Mouse (Mus musculus) T-helper 2 cell (primary cell): ENCODE measurements around the gene 5730507C01Rik.

Experiments
- in situ Hi-C: fragments of 300-600 bp; cut with MboI, MseI; formaldehyde crosslinking; loops from one replicate; pipeline ENCODE4 v1.15.1; 2025; ENCODE audit warnings: high pct_unique_total_duplicates

The 5730507C01Rik gene

GRCm38 (mm10) chr12:18514171-18514570, at the start of gene 5730507C01Rik:
Gene 5730507C01Rik, plus strand, starts transcription at chr12:18514510.
- in situ Hi-C loops: loop anchor here (10.0 kb wide), 1 partner anchor 1901 kb away; no protein-coding TSS in a partner anchor

DNA sequence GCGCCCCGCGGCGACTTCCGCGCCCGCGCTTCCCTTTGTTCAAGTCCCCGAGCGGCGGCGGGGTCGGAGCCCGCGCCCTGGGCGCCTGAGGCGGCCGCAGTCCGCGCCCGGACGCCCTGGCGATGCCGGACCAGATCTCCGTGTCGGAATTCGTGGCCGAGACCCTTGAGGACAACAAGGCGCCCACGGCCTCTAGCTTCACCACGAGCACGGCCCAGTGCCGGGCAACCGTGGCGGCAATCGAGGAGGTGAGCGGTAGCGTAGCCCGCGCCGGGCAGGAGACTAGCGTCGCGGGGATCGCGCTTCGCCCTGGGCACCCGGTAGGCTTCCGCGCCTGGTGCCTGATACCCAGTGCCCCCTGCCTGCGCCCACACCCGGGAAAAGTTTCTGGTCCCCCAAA, 306 bp downstream of the 5730507C01Rik start:
- in situ Hi-C loops: loop anchor here (10.0 kb wide), 1 partner anchor 1900 kb away; no protein-coding TSS in a partner anchor

DNA sequence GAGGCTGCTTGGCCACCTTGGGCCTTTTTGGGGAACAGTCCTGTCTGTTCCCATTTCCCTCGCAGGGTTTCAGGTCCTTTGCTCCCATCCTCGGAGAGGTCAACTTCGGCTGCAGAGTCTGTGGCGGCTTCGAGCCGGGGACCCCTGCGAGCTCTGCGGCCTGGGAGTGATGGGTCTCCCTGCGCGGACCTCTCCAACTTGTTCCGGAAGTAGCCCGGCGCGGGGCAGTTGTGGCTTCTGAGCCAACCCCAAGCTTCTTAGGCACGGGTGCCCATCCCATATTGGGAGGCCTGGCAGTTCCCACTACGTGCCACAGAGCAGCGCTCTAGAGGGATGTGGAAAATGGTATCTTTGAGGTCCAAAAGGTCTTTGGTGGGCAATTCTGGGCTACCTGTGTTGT, 767 bp downstream of the 5730507C01Rik start:
- in situ Hi-C loops: loop anchor here (10.0 kb wide), 1 partner anchor 1900 kb away; no protein-coding TSS in a partner anchor
